Mouse (Mus musculus) MEL (cell line): Measurements from ENCODE around the gene Slc11a2. TPM values are rescaled to one million over a fixed set of nuclear protein-coding genes. Genes with fewer than 3 reads are reported as not detected.

Experiments used
- DNase-seq: peaks from one replicate; pipeline ENCODE4 v3.0.0; 2011; ENCODE audit warnings: low read depth, low spot score
- H3K27ac ChIP-seq: 2 replicates; pipeline ENCODE4 v1.5.1; 2012; ENCODE audit warnings: low read depth, mild to moderate bottlenecking, control low read depth, low read length, moderate library complexity; ENCODE audit not compliant: control insufficient read depth
- H3K27me3 ChIP-seq, 2 experiments: fragments of 150-350 bp in 1 of 2; sonication (generic) in 1 of 2; 2 replicates each; pipeline ENCODE4 v1.6.1; 2012; ENCODE audit warnings: low read length in 2 of 2, mild to moderate bottlenecking in 2 of 2, improper control_type of control experiment in 1 of 2, moderate library complexity in 1 of 2; ENCODE audit not compliant: insufficient read depth in 2 of 2, control insufficient read depth in 1 of 2
- H3K36me3 ChIP-seq, 2 experiments: 2 replicates each; pipeline ENCODE4 v1.6.1; 2012 to 2014; ENCODE audit warnings: low read length in 2 of 2, improper control_type of control experiment in 1 of 2, inconsistent platforms in 1 of 2, mild to moderate bottlenecking in 1 of 2; ENCODE audit not compliant: insufficient read depth in 2 of 2, control insufficient read depth in 1 of 2
- H3K4me1 ChIP-seq, 2 experiments: fragments of 150-350 bp in 1 of 2; sonication (generic) in 1 of 2; 2 replicates each; pipeline ENCODE4 v1.6.1; 2012; ENCODE audit warnings: low read length in 2 of 2, improper control_type of control experiment in 1 of 2, mild to moderate bottlenecking in 1 of 2; ENCODE audit not compliant: insufficient read depth in 2 of 2, control insufficient read depth in 1 of 2
- H3K4me3 ChIP-seq, 2 experiments: fragments of 150-350 bp in 1 of 2; sonication (generic) in 1 of 2; 2 replicates each; pipeline ENCODE4 v1.5.1; 2012; ENCODE audit warnings: low read depth in 2 of 2, low read length in 2 of 2, mild to moderate bottlenecking in 2 of 2, moderate library complexity in 2 of 2, control low read depth in 1 of 2, improper control_type of control experiment in 1 of 2; ENCODE audit not compliant: control insufficient read depth in 1 of 2, insufficient read depth in 1 of 2
- H3K79me2 ChIP-seq: 2 replicates; pipeline ENCODE4 v1.6.1; 2012; ENCODE audit warnings: mild to moderate bottlenecking, low read length, moderate library complexity; ENCODE audit not compliant: control insufficient read depth, poor library complexity, insufficient read depth
- H3K9ac ChIP-seq: 2 replicates; pipeline ENCODE4 v1.6.1; 2012; ENCODE audit warnings: low read depth, mild to moderate bottlenecking, control low read depth, low read length, moderate library complexity; ENCODE audit not compliant: control insufficient read depth, poor library complexity, severe bottlenecking
- H3K9me3 ChIP-seq: fragments of 150-350 bp; sonication (generic); replicated peaks from 2 replicates; pipeline ENCODE4 v1.6.1; 2012; ENCODE audit warnings: mild to moderate bottlenecking, low read length, improper control_type of control experiment, moderate library complexity; ENCODE audit not compliant: insufficient read depth
- CTCF ChIP-seq, 3 experiments: IDR thresholded peaks in 2 of 3; conservative IDR thresholded peaks in 1 of 3; 2 replicates each; pipeline ENCODE4 v1.5.1; 2011 to 2012; ENCODE audit warnings: low read length in 3 of 3, low read depth in 2 of 3, mild to moderate bottlenecking in 2 of 3, improper control_type of control experiment in 1 of 3, inconsistent platforms in 1 of 3, mixed read lengths in 1 of 3, moderate library complexity in 1 of 3; ENCODE audit not compliant: control insufficient read depth in 1 of 3, insufficient read depth in 1 of 3, poor library complexity in 1 of 3, severe bottlenecking in 1 of 3
- ELF1 ChIP-seq: IDR thresholded peaks from 2 replicates; pipeline ENCODE4 v1.6.1; 2014; ENCODE audit warnings: low read depth, mild to moderate bottlenecking, inconsistent platforms, low read length, improper control_type of control experiment, moderate library complexity
- EP300 ChIP-seq, 2 experiments: IDR thresholded peaks; 2 replicates each; pipeline ENCODE4 v1.6.1; 2011; ENCODE audit warnings: improper control_type of control experiment in 2 of 2, low read length in 2 of 2, low read depth in 1 of 2, mild to moderate bottlenecking in 1 of 2
- ETS1 ChIP-seq: IDR thresholded peaks from 2 replicates; pipeline ENCODE4 v1.6.1; 2012; ENCODE audit warnings: low read depth, mild to moderate bottlenecking, inconsistent platforms, low read length, improper control_type of control experiment, moderate library complexity
- GABPA ChIP-seq: IDR thresholded peaks from 2 replicates; pipeline ENCODE4 v1.6.1; 2012; ENCODE audit warnings: low read depth, mild to moderate bottlenecking, inconsistent platforms, low read length, improper control_type of control experiment, moderate library complexity
- GATA1 ChIP-seq: IDR thresholded peaks from 2 replicates; pipeline ENCODE4 v1.6.1; 2011; ENCODE audit warnings: low read depth, low read length, improper control_type of control experiment
- HCFC1 ChIP-seq: IDR thresholded peaks from 2 replicates; pipeline ENCODE4 v1.6.1; 2012; ENCODE audit warnings: low read depth, mild to moderate bottlenecking, inconsistent platforms, low read length, improper control_type of control experiment, moderate library complexity
- MAFK ChIP-seq: IDR thresholded peaks from 2 replicates; pipeline ENCODE4 v1.6.1; 2011; ENCODE audit warnings: low read depth, mild to moderate bottlenecking, low read length, improper control_type of control experiment, borderline replicate concordance
- MAX ChIP-seq: IDR thresholded peaks from 2 replicates; pipeline ENCODE4 v1.6.1; 2011; ENCODE audit warnings: low read length, improper control_type of control experiment
- MXI1 ChIP-seq: IDR thresholded peaks from 2 replicates; pipeline ENCODE4 v1.6.1; 2011; ENCODE audit warnings: mild to moderate bottlenecking, low read depth, low read length, improper control_type of control experiment
- MYB ChIP-seq: IDR thresholded peaks from 2 replicates; pipeline ENCODE4 v1.6.1; 2011; ENCODE audit warnings: mild to moderate bottlenecking, low read depth, low read length, improper control_type of control experiment
- NELFE ChIP-seq: IDR thresholded peaks from 2 replicates; pipeline ENCODE4 v1.6.1; 2011; ENCODE audit warnings: low read depth, low read length, improper control_type of control experiment
- POLR2A ChIP-seq, 2 experiments: IDR thresholded peaks; 2 replicates each; pipeline ENCODE4 v1.6.1; 2011 to 2012; ENCODE audit warnings: low read length in 2 of 2, mild to moderate bottlenecking in 2 of 2, control low read depth in 1 of 2, improper control_type of control experiment in 1 of 2, low read depth in 1 of 2, moderate library complexity in 1 of 2; ENCODE audit not compliant: control insufficient read depth in 1 of 2, insufficient read depth in 1 of 2, poor library complexity in 1 of 2
- RAD21 ChIP-seq: IDR thresholded peaks from 2 replicates; pipeline ENCODE4 v1.6.1; 2011; ENCODE audit warnings: mild to moderate bottlenecking, low read depth, low read length, improper control_type of control experiment
- RCOR1 ChIP-seq: IDR thresholded peaks from 2 replicates; pipeline ENCODE4 v1.6.1; 2012; ENCODE audit warnings: low read depth, mild to moderate bottlenecking, inconsistent platforms, low read length, improper control_type of control experiment
- SIN3A ChIP-seq: IDR thresholded peaks from 2 replicates; pipeline ENCODE4 v1.6.1; 2012; ENCODE audit warnings: low read length, improper control_type of control experiment, inconsistent platforms
- SMC3 ChIP-seq: IDR thresholded peaks from 2 replicates; pipeline ENCODE4 v1.6.1; 2011; ENCODE audit warnings: low read depth, low read length, improper control_type of control experiment
- TBP ChIP-seq: IDR thresholded peaks from 2 replicates; pipeline ENCODE4 v1.8.0; 2011; ENCODE audit warnings: low read depth, low read length, improper control_type of control experiment
- USF1 ChIP-seq: IDR thresholded peaks from 2 replicates; pipeline ENCODE4 v1.6.1; 2014; ENCODE audit warnings: low read depth, mild to moderate bottlenecking, inconsistent platforms, low read length, improper control_type of control experiment, moderate library complexity
- ZC3H11A ChIP-seq: IDR thresholded peaks from 2 replicates; pipeline ENCODE4 v1.6.1; 2012; ENCODE audit warnings: low read depth, mild to moderate bottlenecking, inconsistent platforms, low read length, improper control_type of control experiment
- ZNF384 ChIP-seq: IDR thresholded peaks from 2 replicates; pipeline ENCODE4 v1.6.1; 2012; ENCODE audit warnings: low read depth, mild to moderate bottlenecking, inconsistent platforms, low read length, improper control_type of control experiment
- polyA plus RNA-seq, 2 experiments: library from polyadenylated mRNA; stranded (reverse) in 1 of 2; unstranded in 1 of 2; fragments of >175 nt in 1 of 2; fragments of >200 nt in 1 of 2; gene quantifications; 2 replicates each; pipeline versions ENCODE4 v1.2.1 to v1.2.4; 2012; ENCODE audit warnings: low replicate concordance in 2 of 2, low read depth in 1 of 2; ENCODE audit not compliant: insufficient read length in 2 of 2, insufficient read depth in 1 of 2, missing spikeins in 1 of 2
- total RNA-seq: library from RNA; depleted of rRNA; stranded (reverse); fragments of 300-350 nt; gene quantifications from 2 replicates; pipeline ENCODE4 v1.2.3, GENCODE M21; 2012

The Slc11a2 gene
- total and polyA plus RNA-seq, 3 experiments: 69.0 to 112 TPM; not detected in 1

DNA sequence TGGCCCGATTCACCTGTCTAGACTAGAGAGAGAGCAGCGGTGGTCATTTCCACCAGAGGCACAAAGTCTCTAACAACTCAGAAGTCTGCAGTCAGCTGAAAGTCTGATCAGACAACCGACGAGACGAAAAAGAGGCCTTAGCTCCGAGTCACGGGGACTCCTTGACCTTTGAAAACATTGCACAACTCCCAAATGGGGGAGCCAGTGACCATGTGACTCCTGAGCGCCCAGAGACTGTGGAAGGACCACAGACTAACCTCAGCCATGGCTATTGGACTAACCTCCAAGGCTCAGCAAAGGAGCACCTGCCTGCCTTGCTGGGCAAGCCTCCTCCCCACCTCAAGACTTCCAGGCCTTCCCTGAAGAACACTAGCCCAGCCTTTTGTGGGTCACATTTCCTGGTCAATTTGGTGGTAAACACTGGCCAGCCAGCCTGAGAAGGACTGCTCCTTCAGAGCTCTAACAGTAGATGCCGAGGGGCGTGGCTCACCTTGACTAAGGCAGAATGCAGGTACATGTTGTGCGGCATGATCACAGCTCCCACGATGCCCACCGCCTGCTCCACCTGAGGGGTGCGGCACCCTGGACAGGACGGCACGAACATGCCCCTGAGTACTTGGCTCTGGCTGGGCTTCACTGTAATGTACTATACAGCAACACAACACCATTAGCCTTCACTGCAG, 21.4 kb downstream of the Slc11a2 start:
- TF ChIP-seq TBP (no peak), MYB (no peak), ELF1 (no peak), HCFC1 (no peak), ZC3H11A (no peak), RCOR1 (no peak), SIN3A (no peak), NELFE (no peak)
- no peak for DNase-seq
- H3K36me3 ChIP-seq: peaks cover 3 to 53% of the 10 kb centered on the region in 2 experiments
- no peaks in the 10 kb centered on the region for H3K79me2 ChIP-seq
- H3K9ac ChIP-seq: no peak overlapping the region
- no peaks in the 10 kb centered on the region for H3K9me3 ChIP-seq
- H3K27ac ChIP-seq: no peak overlapping the region
- H3K4me1 ChIP-seq: peaks cover 2 to 3% of the 10 kb centered on the region in 2 experiments; a peak in 2 of 4 replicates
- H3K4me3 ChIP-seq: no peak overlapping the region
- H3K27me3 ChIP-seq: no peaks in the 10 kb centered on the region

DNA sequence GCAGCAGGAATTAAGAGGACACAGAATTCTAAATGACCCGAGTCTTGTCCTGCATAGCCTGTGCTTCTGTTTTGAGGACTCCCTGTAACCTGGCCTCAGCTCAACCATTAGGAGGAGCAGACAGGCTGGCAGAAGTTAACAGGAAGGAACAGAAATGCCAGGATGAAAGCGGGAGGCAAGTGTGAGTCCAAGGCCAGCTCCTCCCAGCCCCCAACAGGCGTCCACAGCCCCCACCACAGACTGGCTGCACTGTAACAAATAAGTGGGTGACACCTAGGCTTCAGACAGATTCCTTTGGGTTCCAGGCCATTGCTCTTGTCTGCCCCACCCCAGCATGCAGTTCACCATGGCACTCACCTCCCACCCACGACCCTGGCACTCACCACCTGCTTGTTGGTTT, 22.1 kb downstream of the Slc11a2 start:
- Histone ChIP-seq H3K9ac (no peak overlapping the region), H3K4me1 (peaks cover 2 to 3% of the 10 kb centered on the region in 2 experiments; a peak in 2 of 4 replicates), H3K36me3 (peaks cover 3 to 50% of the 10 kb centered on the region in 2 experiments)

GRCm38 (mm10) chr15:100402347-100402746, 22.5 kb downstream of the Slc11a2 start:
- no peaks in the 10 kb centered on the region for H3K79me2 ChIP-seq
- H3K9me3 ChIP-seq: no peaks in the 10 kb centered on the region
- H3K4me3 ChIP-seq: no peak overlapping the region
- peaks cover 2 to 3% of the 10 kb centered on the region in 2 experiments; a peak in 2 of 4 replicates for H3K4me1 ChIP-seq
- no peak overlapping the region for H3K27ac ChIP-seq
- DNase-seq: no peak
- H3K36me3 ChIP-seq: peaks cover 3 to 50% of the 10 kb centered on the region in 2 experiments
- no peaks in the 10 kb centered on the region for H3K27me3 ChIP-seq
- 0 out of 4 replicates have a peak, but pooled peaks of 1 of the 2 experiments have one; percentile 15 for TF ChIP-seq EP300 (IDR thresholded peaks at IDR 0.05; ENCODE audit: low read depth in 1 of 2, low read length in 2 of 2)
- TF ChIP-seq HCFC1: no peak
- no peak for TF ChIP-seq ZNF384
- no peak for TF ChIP-seq MXI1
- no peak overlapping the region for H3K9ac ChIP-seq

More for the DNA sequence above, 22.1 kb downstream of the Slc11a2 start:
- Histone ChIP-seq H3K27ac (no peak overlapping the region), H3K4me3 (no peak overlapping the region), H3K79me2 (no peaks in the 10 kb centered on the region), H3K27me3 (no peaks in the 10 kb centered on the region), H3K9me3 (no peaks in the 10 kb centered on the region)
- TF ChIP-seq CTCF (IDR thresholded peaks at IDR 0.05 in 2 of 3, conservative IDR thresholded peaks at IDR 0.05 in 1 of 3; ENCODE audit: control insufficient read depth in 1 of 3, insufficient read depth in 1 of 3, low read depth in 2 of 3, low read length in 3 of 3, poor library complexity in 1 of 3, severe bottlenecking in 1 of 3) (no peak), RAD21 (no peak), MAX (no peak), MYB (no peak), USF1 (no peak), ETS1 (no peak), SMC3 (no peak), MAFK (no peak), POLR2A (IDR thresholded peaks at IDR 0.05; ENCODE audit: control insufficient read depth in 1 of 2, insufficient read depth in 1 of 2, low read depth in 1 of 2, low read length in 2 of 2, poor library complexity in 1 of 2) (no peak), GABPA (no peak), GATA1 (no peak), TBP (no peak), MXI1 (no peak)
- no peak for DNase-seq
